Mouse (Mus musculus) forebrain, embryonic 15.5 days (tissue): ENCODE results near the gene Sh2b2. TPM values are rescaled to one million over a fixed set of nuclear protein-coding genes. Genes with fewer than 3 reads are reported as not detected.
"Not testable (repeated sequence)": the region's sequence is repeated elsewhere in the genome, so short reads cannot be mapped to it uniquely, and the experiment has no call there.

Experiments used
- ATAC-seq: fragments of 200-750 bp; cut with Nextera tagmentation; replicated peaks from 2 replicates; pipeline ENCODE4 v1.8.0; 2017; ENCODE audit warnings: mild to moderate bottlenecking, moderate TSS enrichment, moderate library complexity
- H3K27ac ChIP-seq: fragments of 300-500 bp; sonication (generic); replicated peaks from 2 replicates; pipeline ENCODE4 v1.5.1; 2015; ENCODE audit warnings: mild to moderate bottlenecking, inconsistent platforms
- H3K27me3 ChIP-seq: fragments of 300-500 bp; sonication (generic); 2 replicates; pipeline ENCODE4 v1.6.1; 2015; ENCODE audit warnings: inconsistent platforms
- H3K36me3 ChIP-seq: fragments of 300-500 bp; sonication (generic); 2 replicates; pipeline ENCODE4 v1.6.1; 2015; ENCODE audit warnings: mild to moderate bottlenecking, inconsistent platforms
- H3K4me1 ChIP-seq: fragments of 300-500 bp; sonication (generic); 2 replicates; pipeline ENCODE4 v1.6.1; 2015; ENCODE audit warnings: inconsistent platforms
- H3K4me2 ChIP-seq: fragments of 300-500 bp; sonication (generic); replicated peaks from 2 replicates; pipeline ENCODE4 v1.6.1; 2015; ENCODE audit warnings: mild to moderate bottlenecking, inconsistent platforms
- H3K4me3 ChIP-seq: fragments of 300-500 bp; sonication (generic); 2 replicates; pipeline ENCODE4 v1.5.1; 2015; ENCODE audit warnings: mild to moderate bottlenecking, inconsistent platforms
- H3K9ac ChIP-seq: fragments of 300-500 bp; sonication (generic); replicated peaks from 2 replicates; pipeline ENCODE4 v1.6.1; 2015; ENCODE audit warnings: mild to moderate bottlenecking, inconsistent platforms
- H3K9me3 ChIP-seq: fragments of 300-500 bp; sonication (generic); 2 replicates; pipeline ENCODE4 v1.6.1; 2016; ENCODE audit warnings: inconsistent platforms
- WGBS: fragments of 180-500 bp; shearing (Covaris S2); methylation state at CpG from one replicate; pipeline ENCODE4 v1.1.7; 2015; ENCODE audit warnings: mixed read lengths; 5-methylcytosine and 5-hydroxymethylcytosine counted together
- polyA plus RNA-seq: library from polyadenylated mRNA; unstranded; fragments of >200 nt; fragmentation: Nextera tagmentation; extraction: Ambion mirVana; gene quantifications from 2 replicates; pipeline ENCODE4 v1.2.1, GENCODE M21; 2015

The Sh2b2 gene
- polyA plus RNA-seq, 1 experiment from 2014 or later = 30.0 TPM

DNA sequence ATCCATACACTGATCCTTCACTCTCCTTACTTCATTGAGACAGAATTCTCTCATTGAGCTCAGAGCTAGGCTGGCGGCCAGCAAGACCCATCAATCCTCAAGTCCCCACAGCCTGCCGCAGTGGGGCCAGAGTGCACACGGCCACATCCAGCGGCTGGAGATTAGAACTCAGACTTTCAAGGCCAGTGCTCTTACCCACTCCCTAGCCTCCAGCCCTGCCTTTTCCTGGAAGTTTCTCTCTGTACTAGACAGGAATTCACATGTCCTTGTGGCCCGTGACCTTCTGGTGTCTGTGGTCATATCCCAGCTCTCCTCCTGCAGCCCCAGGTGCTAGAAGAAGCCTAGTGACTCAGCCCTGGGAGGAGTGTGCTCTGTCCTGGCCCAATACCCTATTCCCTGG is 9.7 kb downstream of the Sh2b2 start:
- Histone ChIP-seq H3K9ac (no peak overlapping the region), H3K27ac (no peak overlapping the region), H3K4me3 (no peak overlapping the region), H3K27me3 (no peaks in the 10 kb centered on the region), H3K4me2 (no peak overlapping the region), H3K36me3 (peaks cover 5% of the 10 kb centered on the region), H3K9me3 (no peaks in the 10 kb centered on the region), H3K4me1 (peaks cover 25% of the 10 kb centered on the region)
- ATAC-seq = no peak
- 90% methylated on average over 5 of the region's 5 CpGs for WGBS

DNA sequence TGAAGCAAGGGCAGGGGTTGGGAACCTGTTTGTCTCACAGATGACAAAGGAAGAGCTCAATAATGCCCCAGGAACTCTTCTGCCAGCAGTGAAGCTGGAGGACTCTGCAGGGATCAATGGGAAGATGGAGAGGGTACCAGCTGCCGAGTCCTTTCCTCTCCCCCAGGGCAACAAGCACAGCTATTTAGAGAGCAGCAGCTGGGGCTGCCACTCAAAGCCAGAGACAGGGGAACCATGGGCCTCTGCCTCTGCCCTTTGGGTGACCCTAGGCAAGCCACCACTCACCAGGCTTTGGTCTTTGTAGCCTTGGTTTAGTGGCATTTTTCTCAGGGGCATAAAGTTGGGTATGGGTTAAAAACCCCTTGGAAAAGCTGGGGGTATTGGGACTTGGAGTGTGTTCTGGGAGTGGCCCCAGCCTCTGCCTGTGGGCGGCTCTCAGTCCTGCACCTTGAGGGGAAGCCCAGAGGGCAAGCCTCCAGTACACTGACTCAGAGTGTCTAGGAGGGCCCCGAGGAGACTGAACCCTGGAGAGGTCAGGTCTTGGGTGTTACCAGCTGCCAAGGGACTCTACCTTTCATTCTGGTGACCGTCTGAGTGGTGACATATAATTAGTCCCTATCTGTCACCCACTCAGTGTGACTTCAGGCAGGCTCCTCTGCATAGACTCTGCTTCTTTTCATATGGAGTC is 15.9 kb downstream of the Sh2b2 start:
- Histone ChIP-seq H3K4me2 (no peak overlapping the region), H3K36me3 (peaks cover 38% of the 10 kb centered on the region), H3K4me3 (no peak overlapping the region), H3K27ac (no peak overlapping the region), H3K27me3 (no peaks in the 10 kb centered on the region), H3K9me3 (no peaks in the 10 kb centered on the region), H3K4me1 (0 out of 2 replicates have a peak, but pooled peaks cover 5% of the 10 kb centered on the region), H3K9ac (no peak overlapping the region)
- 82% methylated on average over 4 of the region's 4 CpGs for WGBS
- no peak for ATAC-seq

DNA sequence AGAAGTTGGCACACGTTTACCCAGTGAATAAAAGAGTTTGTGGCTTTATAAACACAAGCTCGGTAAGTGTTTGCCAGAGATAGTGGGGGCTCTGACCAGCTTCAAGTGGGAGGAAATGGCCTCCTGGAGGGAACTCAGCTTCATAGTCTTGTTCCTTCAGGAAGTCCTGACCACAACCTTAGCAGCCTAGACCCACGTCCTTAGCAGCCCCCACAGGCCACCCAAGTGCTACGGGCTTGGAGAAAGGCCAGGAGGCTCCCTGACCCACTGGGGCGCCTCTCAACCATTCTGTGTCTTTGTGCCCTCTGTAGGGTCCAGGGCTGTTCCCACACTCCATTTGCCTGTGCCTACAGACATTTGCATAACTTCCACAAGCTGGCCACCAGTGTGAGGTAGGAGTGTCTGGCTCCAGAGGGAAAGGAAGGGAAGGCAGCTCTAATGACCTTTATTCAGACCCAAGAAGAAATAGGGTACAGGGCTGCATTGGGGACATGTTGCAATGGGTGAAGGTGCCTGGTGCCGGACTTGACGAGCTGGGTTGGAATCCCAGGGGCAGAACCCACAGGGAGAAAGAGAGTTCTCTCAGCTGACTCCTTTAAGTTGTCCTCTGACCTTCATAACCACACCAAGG is 20.0 kb downstream of the Sh2b2 start:
- H3K36me3 ChIP-seq = peaks cover 59% of the 10 kb centered on the region
- H3K9me3 ChIP-seq = no peaks in the 10 kb centered on the region
- H3K27me3 ChIP-seq = no peaks in the 10 kb centered on the region
- H3K4me3 ChIP-seq = no peak overlapping the region
- no peak for ATAC-seq
- whole genome bisulfite sequencing = 86% methylated on average over 7 of the region's 7 CpGs
- H3K4me2 ChIP-seq = no peak overlapping the region
- H3K27ac ChIP-seq = no peak overlapping the region
- no peak overlapping the region for H3K9ac ChIP-seq
- H3K4me1 ChIP-seq = no peaks in the 10 kb centered on the region

DNA sequence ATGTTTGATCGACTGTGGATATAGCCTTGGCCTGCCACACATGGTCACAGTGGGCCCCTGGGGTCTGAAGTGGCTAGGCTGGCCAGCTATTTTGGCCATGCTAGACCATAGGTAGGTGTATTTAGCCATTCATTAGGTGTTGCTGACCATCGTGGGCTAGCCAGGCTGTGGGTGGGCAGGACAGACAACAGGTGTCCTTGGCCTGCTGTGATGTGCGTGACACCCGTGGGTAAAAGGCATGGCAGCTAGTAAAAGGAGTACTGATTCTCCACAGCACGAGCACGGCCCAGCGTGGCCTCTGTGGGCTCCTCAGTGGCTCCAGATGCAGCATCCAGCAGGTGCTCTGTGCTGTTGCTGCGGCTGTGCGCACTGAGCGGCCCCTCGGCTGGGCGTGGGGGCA is 27.8 kb downstream of the Sh2b2 start:
- Histone ChIP-seq H3K27me3 (no peaks in the 10 kb centered on the region), H3K9ac (no peak overlapping the region), H3K9me3 (no peaks in the 10 kb centered on the region), H3K4me3 (no peak overlapping the region), H3K36me3 (peaks cover 24% of the 10 kb centered on the region), H3K4me2 (no peak overlapping the region), H3K4me1 (no peaks in the 10 kb centered on the region), H3K27ac (no peak overlapping the region)
- WGBS = 82% methylated on average over 12 of the region's 12 CpGs
- no peak for ATAC-seq

DNA sequence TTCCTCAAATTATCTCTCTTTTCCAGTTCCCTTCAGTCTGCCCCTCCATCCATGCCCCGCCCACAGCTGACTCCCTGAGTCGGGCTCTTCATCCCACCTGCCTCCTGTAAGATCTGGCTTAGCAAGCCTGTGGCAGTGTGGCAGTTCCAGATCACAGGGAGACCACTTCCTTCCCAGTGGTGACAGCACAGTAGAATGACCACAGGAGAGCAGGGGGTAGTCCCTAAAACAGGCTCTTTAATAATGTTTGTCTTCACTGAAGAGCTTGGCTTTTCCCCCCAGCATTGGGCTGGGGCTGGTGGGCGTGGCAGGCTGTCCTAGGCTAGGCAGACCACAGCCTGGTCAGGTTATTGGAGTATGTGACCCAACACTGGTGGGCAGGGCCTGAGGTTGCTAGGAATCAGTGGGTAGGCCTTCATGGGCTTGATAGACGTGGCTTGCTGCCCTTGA is 28.4 kb downstream of the Sh2b2 start:
- no peak overlapping the region for H3K27ac ChIP-seq
- H3K4me1 ChIP-seq = no peaks in the 10 kb centered on the region
- no peaks in the 10 kb centered on the region for H3K9me3 ChIP-seq
- no peak overlapping the region for H3K4me3 ChIP-seq
- H3K4me2 ChIP-seq = no peak overlapping the region
- H3K36me3 ChIP-seq = peaks cover 18% of the 10 kb centered on the region
- H3K9ac ChIP-seq = no peak overlapping the region
- WGBS = 80% methylated on average over 4 of the region's 4 CpGs
- H3K27me3 ChIP-seq = no peaks in the 10 kb centered on the region
- no peak for ATAC-seq

DNA sequence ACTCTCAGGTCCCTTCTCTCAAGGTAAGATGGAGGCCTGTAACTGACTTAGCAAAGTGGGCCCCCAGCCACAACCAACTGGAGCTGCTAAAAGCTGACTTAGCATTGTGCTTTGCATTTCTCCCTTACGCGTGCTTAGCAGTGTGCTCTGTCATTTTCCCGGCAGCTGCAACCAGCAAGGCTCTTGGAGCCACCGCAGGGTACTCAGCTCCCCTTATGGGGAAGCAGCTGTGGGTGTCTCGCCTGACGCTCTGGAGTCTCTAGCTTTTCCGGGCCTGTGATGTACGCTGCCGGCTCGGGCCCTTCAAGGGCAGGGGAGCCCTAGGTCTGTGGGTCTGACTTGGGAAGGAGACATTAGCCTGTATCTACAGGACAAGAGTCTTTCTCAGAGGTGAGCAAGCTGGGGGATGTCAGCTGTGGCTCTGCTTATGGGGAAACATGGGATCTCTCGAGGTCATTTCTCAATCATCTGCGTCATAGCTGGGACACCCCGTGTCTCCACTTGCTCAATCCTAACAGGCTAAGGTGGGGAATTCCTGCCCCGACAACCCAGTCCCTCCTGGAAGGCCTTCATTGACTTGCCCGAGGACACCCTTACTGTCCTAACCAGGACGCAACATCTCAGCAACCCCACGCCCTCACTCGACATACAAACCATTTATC is 29.2 kb downstream of the Sh2b2 start:
- no peak overlapping the region for H3K27ac ChIP-seq
- no peaks in the 10 kb centered on the region for H3K9me3 ChIP-seq
- no peak overlapping the region for H3K4me3 ChIP-seq
- no peak for ATAC-seq
- H3K9ac ChIP-seq = no peak overlapping the region
- H3K4me1 ChIP-seq = no peaks in the 10 kb centered on the region
- H3K4me2 ChIP-seq = no peak overlapping the region
- H3K36me3 ChIP-seq = peaks cover 15% of the 10 kb centered on the region
- WGBS = 88% methylated on average over 18 of the region's 18 CpGs
- H3K27me3 ChIP-seq = no peaks in the 10 kb centered on the region

DNA sequence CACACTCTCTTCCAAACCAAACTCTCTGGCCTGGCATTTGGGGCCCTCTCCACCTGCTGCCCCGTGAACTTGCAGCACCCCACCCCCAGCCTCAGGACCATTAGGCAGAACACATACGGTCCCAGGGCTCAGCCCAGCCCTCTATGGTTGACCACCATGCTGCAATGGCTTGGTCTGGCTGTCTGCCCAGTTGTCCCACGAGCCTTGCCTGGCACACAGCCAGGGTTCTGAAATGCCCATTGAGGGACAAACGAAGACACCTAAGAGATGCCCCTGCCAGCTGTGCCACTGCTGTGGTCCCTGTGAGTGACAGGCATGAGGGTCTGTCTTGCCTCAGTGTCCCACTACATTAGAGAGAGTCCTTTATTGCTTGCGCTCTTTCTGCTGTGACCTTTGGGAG is 30.4 kb downstream of the Sh2b2 start:
- Histone ChIP-seq H3K36me3 (peaks cover 11% of the 10 kb centered on the region), H3K4me2 (no peak overlapping the region), H3K9ac (no peak overlapping the region), H3K4me3 (no peak overlapping the region), H3K4me1 (no peaks in the 10 kb centered on the region), H3K27me3 (no peaks in the 10 kb centered on the region), H3K27ac (no peak overlapping the region), H3K9me3 (no peaks in the 10 kb centered on the region)
- 46% methylated on average over 5 of the region's 5 CpGs for WGBS
- no peak for ATAC-seq

DNA sequence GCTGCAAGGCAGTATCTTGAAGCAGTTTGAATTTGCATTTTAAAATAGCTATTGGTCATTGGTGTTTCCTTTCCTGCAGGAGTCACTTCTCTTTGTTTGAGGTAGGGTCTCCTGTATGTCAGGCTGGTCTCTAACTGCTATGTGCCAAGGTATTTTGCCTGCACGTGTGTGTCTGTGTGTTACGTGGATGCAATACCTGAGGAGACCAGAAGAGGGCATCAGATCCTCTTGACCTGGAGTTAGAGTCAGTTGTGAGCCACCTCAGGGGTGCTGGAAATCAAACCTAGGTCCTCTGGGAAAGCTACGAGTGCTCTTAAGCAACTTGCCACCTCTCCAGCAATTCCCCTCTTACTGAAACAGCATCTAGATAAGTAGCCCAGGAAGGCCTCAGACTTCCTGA is 31.1 kb downstream of the Sh2b2 start:
- H3K9ac ChIP-seq = no peak overlapping the region
- 85% methylated on average over 3 of the region's 3 CpGs for WGBS

DNA sequence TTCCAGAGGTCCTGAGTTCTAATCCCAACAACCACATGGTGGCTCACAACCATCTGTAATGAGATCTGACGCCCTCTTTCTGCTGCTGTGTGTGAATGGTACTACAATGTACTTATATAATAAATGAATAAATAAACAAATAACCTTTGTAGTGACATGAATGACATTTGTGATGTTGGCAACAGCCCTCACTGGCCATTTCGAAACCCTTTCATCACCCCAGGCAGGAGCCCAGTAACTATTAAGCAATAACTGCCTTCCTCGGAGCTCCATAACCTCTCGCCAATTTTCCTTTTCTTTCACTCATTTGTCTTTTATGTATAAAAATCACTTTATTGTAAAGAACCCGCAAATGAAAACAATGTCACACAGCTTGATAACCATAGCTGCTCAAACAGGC is 32.6 kb downstream of the Sh2b2 start:
- no peaks in the 10 kb centered on the region for H3K4me1 ChIP-seq
- WGBS = 76% methylated on average over 5 of the region's 5 CpGs

More for the DNA sequence above, 31.1 kb downstream of the Sh2b2 start:
- H3K27me3 ChIP-seq = no peaks in the 10 kb centered on the region
- H3K36me3 ChIP-seq = peaks cover 11% of the 10 kb centered on the region
- no peaks in the 10 kb centered on the region for H3K9me3 ChIP-seq
- H3K4me3 ChIP-seq = no peak overlapping the region
- no peak overlapping the region for H3K4me2 ChIP-seq
- no peak for ATAC-seq
- no peak overlapping the region for H3K27ac ChIP-seq
- H3K4me1 ChIP-seq = no peaks in the 10 kb centered on the region

DNA sequence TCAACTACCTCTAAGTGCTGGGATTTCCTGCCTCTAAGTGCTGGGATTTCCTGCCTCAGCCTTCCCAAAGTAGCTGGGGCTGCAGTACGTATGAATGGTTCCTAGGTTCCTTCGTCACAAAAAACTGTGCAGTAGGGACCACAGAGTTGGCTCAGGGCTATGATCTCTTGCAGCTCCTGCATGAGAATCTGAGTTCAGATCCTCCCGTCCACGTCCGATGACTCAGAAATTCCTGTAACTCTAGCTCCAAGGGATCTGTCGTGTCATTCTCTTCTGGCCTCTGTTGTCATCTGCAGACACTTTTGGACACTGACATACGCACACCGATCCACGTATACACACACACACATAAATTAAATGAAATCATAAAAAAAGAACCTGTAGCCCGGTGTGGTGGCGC is 33.6 kb downstream of the Sh2b2 start:
- no peaks in the 10 kb centered on the region for H3K36me3 ChIP-seq
- 95% methylated on average over 11 of the region's 11 CpGs for WGBS
- ATAC-seq = no peak

More for the DNA sequence above, 32.6 kb downstream of the Sh2b2 start:
- Histone ChIP-seq H3K9ac (no peak overlapping the region), H3K27me3 (no peaks in the 10 kb centered on the region), H3K4me2 (no peak overlapping the region), H3K4me3 (no peak overlapping the region), H3K27ac (no peak overlapping the region), H3K9me3 (no peaks in the 10 kb centered on the region), H3K36me3 (peaks cover 9% of the 10 kb centered on the region)
- ATAC-seq = no peak

DNA sequence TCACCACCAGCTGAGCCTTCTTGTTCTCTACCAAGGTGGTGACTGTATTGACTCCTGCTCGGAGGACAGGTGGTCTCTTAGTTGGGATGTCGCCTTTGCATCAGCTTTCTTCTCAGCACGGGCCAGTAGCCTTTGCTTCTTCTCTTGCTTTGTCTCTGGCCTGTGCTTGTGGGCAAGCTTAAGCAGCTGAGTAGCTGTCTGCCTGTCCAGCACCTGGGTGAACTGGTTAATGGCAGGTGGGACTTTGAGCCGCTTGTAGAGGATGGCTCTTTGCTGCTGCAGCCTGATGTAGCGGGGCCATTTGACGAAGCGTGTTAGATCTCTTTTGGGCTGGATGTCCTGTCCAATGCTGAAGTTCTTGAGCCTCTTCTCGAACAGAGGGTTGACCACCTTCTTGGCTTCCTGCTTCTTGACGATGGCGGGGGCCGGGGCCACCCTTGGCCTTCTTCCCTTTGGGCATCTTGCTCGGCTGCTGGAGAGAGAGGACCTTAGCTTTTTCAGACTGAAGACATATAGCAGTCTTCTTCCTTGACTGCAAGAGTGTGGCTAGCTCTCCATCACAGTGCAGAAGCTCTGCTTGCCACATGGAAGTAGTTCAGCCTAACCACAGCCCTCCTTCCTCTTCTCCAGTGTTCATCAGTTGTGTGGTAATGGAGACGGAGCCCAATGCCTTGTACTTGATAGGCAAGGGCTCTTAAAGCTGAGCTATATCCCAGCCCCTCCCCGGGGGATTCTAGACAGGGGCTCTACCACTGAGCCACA is 34.8 kb downstream of the Sh2b2 start:
- H3K27me3 ChIP-seq, H3K9me3 ChIP-seq, H3K9ac ChIP-seq, ATAC-seq, H3K27ac ChIP-seq, H3K4me1 ChIP-seq, H3K4me3 ChIP-seq, H3K36me3 ChIP-seq, H3K4me2 ChIP-seq: not testable (repeated sequence)
- 92% methylated on average over 14 of the region's 14 CpGs for WGBS

More for the DNA sequence above, 33.6 kb downstream of the Sh2b2 start:
- no peaks in the 10 kb centered on the region for H3K4me1 ChIP-seq
- H3K9ac ChIP-seq = no peak overlapping the region
- H3K4me3 ChIP-seq = no peak overlapping the region
- H3K27me3 ChIP-seq = no peaks in the 10 kb centered on the region
- no peak overlapping the region for H3K27ac ChIP-seq
- H3K4me2 ChIP-seq = no peak overlapping the region
- no peaks in the 10 kb centered on the region for H3K9me3 ChIP-seq

DNA sequence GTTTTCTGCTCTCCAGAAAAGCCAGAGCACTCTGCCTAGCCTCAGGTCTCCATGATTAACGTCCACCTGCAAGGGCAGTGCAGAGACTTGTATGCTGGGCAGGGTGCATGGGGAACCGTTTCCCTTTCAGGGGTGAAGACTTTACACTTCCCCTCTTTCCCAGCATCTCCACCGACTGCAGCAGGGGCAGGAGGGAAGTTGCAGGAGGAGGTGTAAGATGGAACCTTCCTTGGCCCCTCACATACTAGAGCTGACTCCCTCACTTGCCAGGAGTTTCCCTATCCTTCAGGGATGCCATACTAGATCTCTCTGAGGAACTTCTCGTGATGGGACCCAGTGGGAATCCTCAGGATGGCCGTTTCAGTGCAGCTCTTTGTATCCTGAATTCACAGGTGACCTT is 35.8 kb downstream of the Sh2b2 start:
- no peak for ATAC-seq
- no peak overlapping the region for H3K4me3 ChIP-seq
- whole genome bisulfite sequencing = 75% methylated on average over 5 of the region's 5 CpGs
- H3K36me3 ChIP-seq = no peaks in the 10 kb centered on the region
- H3K4me1 ChIP-seq = no peaks in the 10 kb centered on the region
- no peak overlapping the region for H3K4me2 ChIP-seq
- H3K27ac ChIP-seq = no peak overlapping the region
- H3K9me3 ChIP-seq = no peaks in the 10 kb centered on the region
- H3K27me3 ChIP-seq = no peaks in the 10 kb centered on the region
- no peak overlapping the region for H3K9ac ChIP-seq
